Mouse (Mus musculus) left cerebral cortex, adult 18-20 months (tissue): Measurements from ENCODE around the gene B3gnt2. TPM values are rescaled to one million over a fixed set of nuclear protein-coding genes. Genes with fewer than 3 reads are reported as not detected.

Experiments
- DNase-seq, 2 experiments: peaks; one replicate each; pipeline ENCODE4 v3.0.0; 2021 to 2022; ENCODE audit warnings: low spot score in 2 of 2, mixed read lengths in 1 of 2
- total RNA-seq, 2 experiments: library from RNA; stranded (reverse); gene quantifications; 2 replicates each; pipeline ENCODE4 v1.2.3; 2021

Gene B3gnt2
- total RNA-seq, 2 experiments from 2014 or later: 13.5 to 19.3 TPM

GRCm38 (mm10) chr11:22848649-22849195 is 12.0 kb downstream of the B3gnt2 start:
- DNase-seq: no peak

- no peak for DNase-seq
These were observed 12.8 kb downstream of the B3gnt2 start for GRCm38 (mm10) chr11:22847732-22848648.

GRCm38 (mm10) chr11:22846960-22847731 is 13.6 kb downstream of the B3gnt2 start:
- DNase-seq: no peak

- DNase-seq: peak in 1 of 2 experiments; percentile 20
These were observed 14.5 kb downstream of the B3gnt2 start for GRCm38 (mm10) chr11:22846093-22846835.

GRCm38 (mm10) chr11:22844754-22845718 is 15.7 kb downstream of the B3gnt2 start:
- DNase-seq: peak in 1 of 2 experiments; percentile 14

GRCm38 (mm10) chr11:22839456-22839855 is 21.3 kb downstream of the B3gnt2 start:
- DNase-seq: no peak

- no peak for DNase-seq
These were observed 22.4 kb downstream of the B3gnt2 start for GRCm38 (mm10) chr11:22838361-22838760.

GRCm38 (mm10) chr11:22836269-22836668 is 24.5 kb downstream of the B3gnt2 start:
- DNase-seq: no peak

- no peak for DNase-seq
These were observed 28.2 kb downstream of the B3gnt2 start for GRCm38 (mm10) chr11:22832600-22832999.

GRCm38 (mm10) chr11:22831916-22832315 is 28.8 kb downstream of the B3gnt2 start:
- no peak for DNase-seq

- no peak for DNase-seq
These were observed 30.1 kb downstream of the B3gnt2 start for GRCm38 (mm10) chr11:22830684-22831083.

- no peak for DNase-seq
These were observed 30.6 kb downstream of the B3gnt2 start for GRCm38 (mm10) chr11:22830179-22830611.

GRCm38 (mm10) chr11:22828988-22829632 is 31.7 kb downstream of the B3gnt2 start:
- DNase-seq: peak in 1 of 2 experiments; percentile 20

GRCm38 (mm10) chr11:22827514-22828080 is 33.2 kb downstream of the B3gnt2 start:
- DNase-seq: peak in 1 of 2 experiments; percentile 26

GRCm38 (mm10) chr11:22826665-22827064 is 34.1 kb downstream of the B3gnt2 start:
- DNase-seq: no peak

GRCm38 (mm10) chr11:22826051-22826450 is 34.7 kb downstream of the B3gnt2 start:
- no peak for DNase-seq

GRCm38 (mm10) chr11:22825548-22825947 is 35.2 kb downstream of the B3gnt2 start:
- no peak for DNase-seq

- no peak for DNase-seq
These were observed 36.6 kb downstream of the B3gnt2 start for GRCm38 (mm10) chr11:22824049-22824705.
